Mouse (Mus musculus) forebrain, embryonic 14.5 days (tissue): ENCODE data around the gene Btk. TPM values are rescaled to one million over a fixed set of nuclear protein-coding genes. Genes with fewer than 3 reads are reported as not detected.

Experiments used
- ATAC-seq: fragments of 200-750 bp; cut with Nextera tagmentation; 2 replicates; pipeline ENCODE4 v1.8.0; 2017; ENCODE audit warnings: mild to moderate bottlenecking, moderate library complexity
- DNase-seq: peaks from one replicate; pipeline ENCODE4 v3.0.0-alpha.2; 2015; ENCODE audit warnings: low spot score
- H3K27ac ChIP-seq: fragments of 300-500 bp; sonication (generic); 2 replicates; pipeline ENCODE4 v1.5.1; 2014; ENCODE audit warnings: low read depth, mild to moderate bottlenecking, control low read depth, low read length, moderate library complexity
- H3K27me3 ChIP-seq: fragments of 300-500 bp; sonication (generic); replicated peaks from 2 replicates; pipeline ENCODE4 v1.6.1; 2014; ENCODE audit warnings: low read length, control low read depth, mixed read lengths; ENCODE audit not compliant: control insufficient read depth, insufficient read depth
- H3K36me3 ChIP-seq: fragments of 300-500 bp; sonication (generic); 2 replicates; pipeline ENCODE4 v1.6.1; 2014; ENCODE audit warnings: low read length, control low read depth; ENCODE audit not compliant: control insufficient read depth, insufficient read depth
- H3K4me1 ChIP-seq: fragments of 300-500 bp; sonication (generic); 2 replicates; pipeline ENCODE4 v1.6.1; 2014; ENCODE audit warnings: antibody characterized with exemption, low read length, control low read depth; ENCODE audit not compliant: control insufficient read depth, insufficient read depth
- H3K4me2 ChIP-seq: fragments of 300-500 bp; sonication (generic); 2 replicates; pipeline ENCODE4 v1.6.1; 2014; ENCODE audit warnings: mild to moderate bottlenecking, control low read depth, low read length
- H3K4me3 ChIP-seq: fragments of 300-500 bp; sonication (generic); 2 replicates; pipeline ENCODE4 v1.5.1; 2014; ENCODE audit warnings: low read depth, low read length, control low read depth
- H3K9ac ChIP-seq: fragments of 300-500 bp; sonication (generic); 2 replicates; pipeline ENCODE4 v1.6.1; 2014; ENCODE audit warnings: mild to moderate bottlenecking, low read length, control low read depth, moderate library complexity
- H3K9me3 ChIP-seq: fragments of 300-500 bp; sonication (generic); replicated peaks from 2 replicates; pipeline ENCODE4 v1.6.1; 2016; ENCODE audit warnings: low read length, control low read depth, mixed read lengths; ENCODE audit not compliant: control insufficient read depth
- WGBS: fragments of 180-500 bp; shearing (Covaris S2); extraction: QIAGEN DNeasy Blood & Tissue Kit; methylation state at CpG from one replicate; pipeline ENCODE4 v1.1.7; 2014; 5-methylcytosine and 5-hydroxymethylcytosine counted together
- polyA plus RNA-seq: library from polyadenylated mRNA; unstranded; fragments of >200 nt; fragmentation: Nextera tagmentation; extraction: Ambion mirVana; gene quantifications from 2 replicates; pipeline ENCODE4 v1.2.1, GENCODE M21; 2014

The Btk gene
- polyA plus RNA-seq, 1 experiment from 2014 or later, result 0.28 TPM

DNA sequence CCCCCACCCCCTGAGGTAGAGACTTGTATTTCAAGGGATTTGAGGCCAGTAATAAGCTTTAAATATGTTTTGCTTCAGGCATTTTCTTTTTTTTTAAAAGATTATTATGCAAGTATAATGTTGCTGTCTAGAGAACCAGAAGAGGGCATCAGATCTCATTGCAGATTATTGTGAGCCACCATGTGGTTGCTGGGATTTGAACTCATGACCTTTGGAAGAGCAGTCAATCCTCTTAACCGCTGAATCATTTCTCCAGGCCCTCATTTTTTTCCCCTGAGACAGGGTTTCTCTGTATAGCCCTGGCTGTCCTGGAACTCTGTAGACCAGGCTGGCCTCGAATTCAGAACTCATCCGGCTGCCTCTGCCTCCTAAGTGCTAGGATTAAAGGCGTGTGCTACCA lies 4.9 kb upstream of the Btk start:
- Histone ChIP-seq H3K27me3 (no peaks in the 10 kb centered on the region), H3K9ac (no peak overlapping the region), H3K4me2 (no peak overlapping the region), H3K36me3 (peaks cover 12% of the 10 kb centered on the region; the same call in 1 of the 2 replicates), H3K27ac (no peak overlapping the region), H3K4me1 (no peaks in the 10 kb centered on the region; the same call in none of the 2 replicates), H3K4me3 (no peak overlapping the region), H3K9me3 (no peaks in the 10 kb centered on the region)
- ATAC-seq, result no peak
- no peak for DNase-seq
- 86% methylated on average over 4 of the region's 4 CpGs for WGBS

DNA sequence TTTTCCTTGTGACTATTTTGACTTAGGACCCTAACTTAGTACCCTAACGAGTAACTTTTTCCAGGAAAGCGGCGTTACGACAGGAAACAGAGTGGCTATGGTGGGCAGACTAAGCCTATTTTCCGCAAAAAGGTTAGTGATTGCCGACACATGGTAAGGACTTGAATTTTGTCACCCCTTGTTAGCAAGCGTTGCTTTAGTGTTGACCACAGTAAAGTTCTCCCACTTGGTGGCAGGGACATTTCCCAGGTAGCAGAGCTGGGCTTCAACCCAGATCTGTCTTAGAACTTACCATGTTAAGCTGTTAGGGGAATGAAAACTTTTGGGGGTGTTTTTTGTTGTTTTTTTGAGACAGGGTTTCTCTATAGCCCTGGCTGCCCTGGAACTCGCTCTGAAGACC lies 3.1 kb upstream of the Btk start:
- H3K27ac ChIP-seq, result no peak overlapping the region
- H3K27me3 ChIP-seq, result no peaks in the 10 kb centered on the region
- peaks cover 12% of the 10 kb centered on the region; the same call in 1 of the 2 replicates for H3K36me3 ChIP-seq
- H3K4me1 ChIP-seq, result no peaks in the 10 kb centered on the region; the same call in none of the 2 replicates
- no peak for DNase-seq
- 54% methylated on average over 8 of the region's 8 CpGs for WGBS
- ATAC-seq, result no peak
- peak overlapping the region; percentile 69 for H3K9ac ChIP-seq
- H3K9me3 ChIP-seq, result no peaks in the 10 kb centered on the region
- peak overlapping the region; percentile 41 for H3K4me3 ChIP-seq
- peak overlapping the region; percentile 55 for H3K4me2 ChIP-seq

DNA sequence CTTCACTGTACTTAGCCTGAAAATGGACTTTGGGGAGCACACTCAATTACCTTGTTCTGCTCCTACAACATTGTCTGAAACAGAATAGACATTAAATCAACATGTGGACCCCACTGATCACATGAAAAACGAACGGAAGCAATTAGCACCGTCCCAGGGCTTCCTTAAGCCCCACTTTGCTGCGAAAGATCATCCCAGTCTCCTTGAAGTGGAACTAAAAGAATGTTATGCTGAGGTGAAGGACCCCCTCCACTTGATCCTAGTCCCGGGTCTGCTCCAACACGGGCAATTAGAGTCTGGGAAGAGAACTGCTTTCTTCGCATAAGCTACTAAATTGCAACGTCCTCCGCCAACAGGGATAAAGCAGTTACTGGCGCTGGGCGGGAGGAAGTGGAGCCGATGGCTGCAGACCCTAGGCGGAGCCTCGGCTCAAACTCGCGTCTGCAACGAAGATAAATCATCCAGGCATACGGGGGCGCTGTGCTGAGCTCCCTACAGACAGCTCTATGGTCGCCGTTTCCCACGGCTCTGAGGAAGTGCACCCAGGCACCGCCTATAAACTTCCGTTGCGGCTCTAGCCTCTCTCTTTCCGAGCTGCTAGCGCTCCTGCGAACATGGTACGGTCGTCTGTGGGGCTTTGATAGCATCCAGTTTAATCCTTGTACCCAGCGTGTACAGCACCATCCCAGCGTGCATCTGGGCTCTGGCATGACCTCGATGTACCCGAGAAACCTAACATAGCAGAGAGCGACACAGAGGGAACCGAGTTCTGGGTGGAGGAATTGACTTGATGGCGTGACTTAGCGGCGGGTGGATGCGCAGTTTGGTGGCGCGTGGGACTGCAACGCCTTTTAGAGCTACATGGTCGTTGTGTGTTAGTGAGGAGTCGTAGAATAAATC lies 2.0 kb upstream of the Btk start, which contains the start of gene Rpl36a:
Gene Rpl36a, plus strand, starts transcription at position 552 of the 900 bp plus-strand sequence.
- Histone ChIP-seq H3K27ac (peak within 1 kb of the TSS; percentile 83), H3K36me3 (peaks cover 12% of the 10 kb centered on the region; the same call in 1 of the 2 replicates), H3K9me3 (no peaks in the 10 kb centered on the region), H3K4me2 (peak within 1 kb of the TSS; percentile 55), H3K27me3 (no peaks in the 10 kb centered on the region), H3K4me3 (peak within 1 kb of the TSS; percentile 41), H3K4me1 (no peaks in the 10 kb centered on the region; the same call in none of the 2 replicates), H3K9ac (peak within 1 kb of the TSS; percentile 69)
- ATAC-seq (peak; percentile 99), DNase-seq (peak; percentile 96)
- WGBS, result 32% methylated on average over 45 of the region's 45 CpGs

DNA sequence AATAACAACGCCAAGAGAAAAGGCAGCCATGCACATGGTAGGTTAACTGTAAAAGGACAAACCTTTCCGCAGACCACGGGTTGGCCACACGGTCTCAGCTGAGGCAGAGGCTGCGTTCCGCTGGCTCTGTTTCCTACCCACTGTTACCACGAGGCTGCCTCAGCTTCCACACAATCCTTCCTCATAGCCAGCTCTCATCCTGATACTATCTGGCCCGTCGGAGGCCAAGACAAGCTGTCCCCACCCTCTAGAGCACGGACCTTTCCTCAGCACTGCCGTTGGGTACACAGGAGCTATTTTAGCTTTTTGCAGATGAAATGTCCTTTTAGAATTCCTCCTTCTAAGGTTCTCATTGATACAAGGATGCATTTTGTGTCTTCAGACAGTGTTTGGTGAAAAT lies 1.1 kb downstream of the Btk start:
- no peaks in the 10 kb centered on the region; the same call in none of the 2 replicates for H3K4me1 ChIP-seq
- WGBS, result 85% methylated on average over 11 of the region's 11 CpGs
- ATAC-seq, result no peak
- H3K9me3 ChIP-seq, result no peaks in the 10 kb centered on the region
- H3K27me3 ChIP-seq, result no peaks in the 10 kb centered on the region
- no peak overlapping the region for H3K4me3 ChIP-seq
- no peak overlapping the region for H3K9ac ChIP-seq
- no peak for DNase-seq
- H3K27ac ChIP-seq, result no peak overlapping the region
- H3K4me2 ChIP-seq, result no peak overlapping the region
- H3K36me3 ChIP-seq, result no peaks in the 10 kb centered on the region

DNA sequence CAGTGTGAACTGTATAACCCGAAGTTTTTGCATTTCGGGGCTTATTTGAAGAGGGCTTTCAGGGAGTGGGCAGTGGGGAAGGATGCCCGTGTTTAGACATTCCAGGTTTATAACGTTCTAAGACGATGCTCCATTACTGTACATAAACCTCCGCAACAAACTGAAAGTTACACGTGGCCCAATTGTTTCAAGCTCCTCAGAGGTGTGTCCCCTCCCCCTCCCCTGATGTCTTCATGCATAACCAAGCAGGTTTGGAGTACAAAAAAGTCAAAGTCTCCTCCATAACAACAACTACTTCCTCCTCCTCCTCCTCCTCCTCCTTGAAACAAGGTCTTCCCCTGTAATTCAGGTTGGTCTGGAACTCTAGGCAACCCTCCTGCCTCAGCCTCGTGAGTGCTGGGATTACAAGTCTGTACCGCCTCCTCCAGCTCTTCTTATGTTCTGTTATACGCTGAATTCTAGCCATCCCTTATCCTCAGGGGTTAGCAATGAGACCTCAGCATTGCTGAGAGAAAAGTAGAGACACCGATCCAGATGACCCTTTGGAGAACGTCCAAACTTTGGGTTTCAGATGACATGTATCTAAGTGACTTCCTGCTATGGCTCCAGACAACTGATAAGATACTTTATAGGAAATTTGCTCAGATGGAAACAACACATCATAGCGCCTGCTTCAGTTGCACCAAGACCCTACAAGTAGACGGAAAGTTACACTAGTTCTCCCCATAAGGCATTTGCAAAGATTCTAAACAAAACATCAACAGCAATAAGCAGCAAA lies 2.7 kb downstream of the Btk start:
- H3K9ac ChIP-seq, result no peak overlapping the region
- WGBS, result 84% methylated on average over 14 of the region's 14 CpGs

DNA sequence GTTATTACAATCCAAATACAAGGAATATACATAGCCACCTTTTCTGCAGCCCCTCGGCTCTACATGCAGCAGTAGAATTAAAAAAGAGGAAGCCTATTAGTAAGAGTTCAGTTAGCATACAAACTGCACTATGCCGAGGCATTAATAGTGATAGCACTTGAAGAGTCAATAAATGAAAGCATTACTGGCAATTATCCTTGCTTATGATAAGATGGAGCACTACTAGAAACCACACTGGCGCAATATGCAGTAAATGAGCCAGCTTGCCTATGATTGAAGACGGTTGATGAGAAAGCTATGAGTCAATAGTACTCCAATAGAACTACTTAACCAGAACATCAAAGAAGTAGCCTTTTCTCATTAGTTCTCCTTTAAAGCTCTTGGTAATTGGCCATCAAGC lies 5.5 kb downstream of the Btk start:
- Histone ChIP-seq H3K4me3 (no peak overlapping the region), H3K36me3 (no peaks in the 10 kb centered on the region), H3K27ac (no peak overlapping the region), H3K9me3 (no peaks in the 10 kb centered on the region), H3K4me1 (no peaks in the 10 kb centered on the region), H3K27me3 (no peaks in the 10 kb centered on the region), H3K4me2 (no peak overlapping the region), H3K9ac (no peak overlapping the region)
- WGBS, result 76% methylated on average over 4 of the region's 4 CpGs
- ATAC-seq (no peak), DNase-seq (no peak)

More for the DNA sequence above, 2.7 kb downstream of the Btk start:
- Histone ChIP-seq H3K9me3 (no peaks in the 10 kb centered on the region), H3K4me1 (no peaks in the 10 kb centered on the region), H3K27me3 (no peaks in the 10 kb centered on the region), H3K27ac (no peak overlapping the region), H3K4me2 (no peak overlapping the region), H3K36me3 (no peaks in the 10 kb centered on the region), H3K4me3 (no peak overlapping the region)
- ATAC-seq (no peak), DNase-seq (no peak)

DNA sequence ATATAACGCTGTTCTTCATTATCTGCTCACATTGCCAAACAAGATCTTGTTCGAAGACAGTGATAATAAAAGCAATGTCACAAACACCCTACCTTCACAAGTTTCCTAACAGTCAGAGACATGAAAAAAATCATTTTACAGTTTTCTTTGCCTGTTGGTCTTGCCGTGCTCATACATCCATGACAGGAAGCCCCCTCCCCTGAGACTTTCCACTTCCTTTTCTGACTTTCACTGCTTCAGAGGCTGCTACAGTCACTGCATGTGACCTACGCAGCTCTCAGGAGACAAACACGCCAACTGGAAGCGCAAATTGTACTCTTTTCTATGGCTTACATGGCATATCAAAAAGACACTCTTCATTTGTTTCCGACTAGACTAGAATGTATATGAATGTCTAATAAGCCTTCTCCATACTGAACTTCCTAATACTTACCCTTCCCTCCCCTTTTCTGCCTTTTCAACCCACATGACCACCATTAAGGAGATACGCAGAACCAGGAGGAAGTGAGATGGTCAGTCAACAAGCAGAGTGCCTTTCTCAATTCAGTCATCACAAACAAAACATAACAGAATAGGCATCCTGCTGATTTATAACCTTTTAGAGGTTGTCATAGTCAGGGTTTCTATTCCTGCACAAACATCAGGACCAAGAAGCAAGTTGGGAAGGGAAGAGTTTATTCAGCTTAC lies 16.7 kb downstream of the Btk start:
- Histone ChIP-seq H3K4me1 (no peaks in the 10 kb centered on the region), H3K9me3 (no peaks in the 10 kb centered on the region), H3K36me3 (no peaks in the 10 kb centered on the region), H3K4me3 (no peak overlapping the region), H3K4me2 (no peak overlapping the region), H3K27ac (no peak overlapping the region), H3K9ac (no peak overlapping the region), H3K27me3 (no peaks in the 10 kb centered on the region)
- 86% methylated on average over 8 of the region's 8 CpGs for WGBS
- ATAC-seq, result no peak
- no peak for DNase-seq

DNA sequence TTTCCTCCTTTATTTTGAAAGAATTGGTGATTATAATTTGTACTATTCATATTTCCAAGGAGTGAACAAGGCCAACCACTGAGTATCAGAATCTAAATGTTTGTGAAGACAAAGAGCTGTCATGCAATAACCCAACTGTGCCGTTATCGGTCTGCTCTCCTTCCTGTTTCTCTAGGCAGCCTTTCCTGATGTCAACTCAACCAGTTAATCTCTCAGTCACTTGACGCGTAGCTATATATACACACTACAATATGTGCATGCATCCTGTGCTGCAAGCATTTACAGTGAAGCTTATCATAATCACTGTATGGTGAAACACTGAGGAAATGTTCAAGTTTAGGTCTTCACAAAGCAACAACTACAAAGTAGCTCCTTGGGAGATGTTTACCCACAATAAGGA lies 19.0 kb downstream of the Btk start:
- no peaks in the 10 kb centered on the region for H3K4me1 ChIP-seq
- DNase-seq (no peak), ATAC-seq (no peak)
- no peak overlapping the region for H3K27ac ChIP-seq
- no peaks in the 10 kb centered on the region for H3K36me3 ChIP-seq
- no peak overlapping the region for H3K4me3 ChIP-seq
- H3K9me3 ChIP-seq, result no peaks in the 10 kb centered on the region
- H3K27me3 ChIP-seq, result no peaks in the 10 kb centered on the region
- H3K4me2 ChIP-seq, result no peak overlapping the region
- WGBS, result 92% methylated on average over 4 of the region's 4 CpGs
- H3K9ac ChIP-seq, result no peak overlapping the region
